Mouse (Mus musculus): ENCODE results near the gene Pprc1.

- TF ChIP-seq POLR2A (IDR thresholded peaks at IDR 0.05; ENCODE audit: control insufficient read depth, extremely low read depth, insufficient read depth, low read length, poor library complexity) (no peak), CTCF (IDR thresholded peaks at IDR 0.05; ENCODE audit: borderline replicate concordance, control insufficient read depth, extremely low read depth, insufficient read depth, low read length, poor library complexity) (no peak)
These were observed 39.0 kb upstream of the Pprc1 start for GRCm38 (mm10) chr19:46005680-46006079.
